Mouse (Mus musculus): ENCODE results near the gene Spi1. TPM values are rescaled to one million over a fixed set of nuclear protein-coding genes. Genes with fewer than 3 reads are reported as not detected.

Gene Spi1
- 100 to 1,000 TPM; 114 to 122 TPM for total RNA-seq (2023)

GRCm38 (mm10) chr2:91081775-91082695 is at the start of gene Spi1:
Gene Spi1, plus strand, starts transcription at chr2:91082390.

DNA sequence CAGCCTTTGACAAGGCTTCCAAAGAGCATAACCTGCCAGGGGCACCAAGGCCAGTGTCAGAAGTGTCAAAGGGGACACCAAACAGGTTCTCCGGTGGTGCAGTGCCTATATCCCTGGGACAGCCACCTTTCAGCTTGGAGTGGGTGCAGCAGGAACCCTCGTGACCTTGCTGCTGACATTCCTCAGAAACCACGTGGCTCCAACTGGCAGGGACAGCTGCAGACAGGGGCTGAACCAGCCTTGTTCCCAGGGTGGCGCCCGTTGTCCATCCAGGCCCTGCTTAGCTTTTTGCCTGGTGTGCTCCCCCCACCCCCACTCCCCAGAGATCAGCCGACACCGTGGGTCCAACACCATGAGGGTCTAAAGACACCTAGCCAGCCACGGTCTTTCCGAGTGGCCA is 46.8 kb upstream of the Spi1 start, which contains the start of gene Rapsn:
Gene Rapsn, plus strand, starts transcription at position 236 of the 400 bp plus-strand sequence.

GRCm38 (mm10) chr2:91053934-91054382 is 28.2 kb upstream of the Spi1 start, which contains the start of gene Psmc3:
Gene Psmc3, plus strand, starts transcription at chr2:91054009.

DNA sequence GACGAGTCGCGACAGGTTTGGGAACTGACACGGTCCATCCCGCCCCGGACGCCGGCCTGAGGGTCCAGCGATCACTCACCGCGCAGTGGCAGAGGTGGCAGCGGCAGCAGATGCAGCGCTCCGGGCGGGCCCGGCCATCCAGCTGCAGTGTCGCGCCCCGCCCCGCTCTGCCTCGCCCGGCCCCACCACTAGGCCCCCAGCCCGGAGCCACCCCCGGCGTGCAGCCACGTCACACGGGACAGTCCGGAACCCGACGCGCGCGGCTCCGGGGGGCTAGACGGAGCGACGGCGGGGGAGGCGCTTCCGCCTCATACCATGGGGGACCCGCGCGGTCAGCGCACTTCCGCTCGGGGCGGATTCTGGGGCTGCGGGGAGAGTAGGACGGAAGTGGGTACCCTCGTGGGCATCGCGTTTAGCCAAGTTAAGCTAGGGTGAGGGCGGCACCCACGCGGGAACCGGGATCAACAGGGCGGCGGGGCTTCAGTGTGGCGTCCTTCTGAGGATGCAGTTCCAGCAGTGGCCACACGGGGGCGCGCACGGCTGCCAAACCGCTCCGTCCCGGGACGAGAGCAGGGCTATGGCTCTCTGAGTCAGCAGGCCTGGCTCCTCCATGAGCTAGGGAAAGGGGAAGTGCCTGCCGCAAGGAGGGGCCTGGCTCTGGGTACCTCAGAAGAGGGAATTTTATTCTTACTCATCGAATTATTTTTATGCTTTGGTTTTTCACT is 12.0 kb upstream of the Spi1 start, which contains the start of gene Slc39a13:
Gene Slc39a13, minus strand, starts transcription at position 342 of the 725 bp plus-strand sequence.

DNA sequence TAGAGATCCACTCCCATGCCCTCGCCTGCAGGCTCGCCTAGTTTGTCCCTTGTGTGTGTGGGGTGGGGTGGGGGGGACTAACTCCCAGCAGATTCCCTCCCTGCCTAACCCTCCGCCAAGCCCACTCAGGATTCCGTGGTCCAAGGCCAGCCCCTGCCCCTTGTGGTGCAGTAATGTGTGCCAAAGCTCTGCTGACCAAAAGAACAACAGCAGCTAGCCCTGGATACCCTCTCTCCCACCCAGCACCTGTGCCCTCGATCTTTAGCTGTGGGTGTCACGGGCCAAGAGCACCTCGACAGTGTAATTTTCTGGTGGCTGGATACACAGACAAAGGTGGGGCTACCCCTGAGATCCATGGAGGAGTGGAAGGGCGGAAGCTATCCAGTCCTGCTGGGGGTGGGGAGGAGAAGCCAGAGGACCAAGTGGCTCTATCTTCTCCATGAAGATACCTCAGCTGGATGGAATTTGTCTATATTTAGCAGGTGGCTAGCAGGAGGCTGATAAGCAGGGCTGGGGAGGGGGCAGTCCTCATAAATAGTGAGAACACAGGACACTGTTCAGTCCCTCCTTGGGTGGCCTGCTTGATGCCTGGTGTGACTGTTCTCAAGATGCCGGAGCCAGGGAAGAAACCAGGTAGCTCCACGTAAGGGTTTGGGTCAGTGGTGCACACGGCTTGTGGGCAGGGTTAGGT is 35.5 kb downstream of the Spi1 start, which contains the start of gene Mybpc3:
Gene Mybpc3, plus strand, starts transcription at position 560 of the 691 bp plus-strand sequence.

Other genes with a start within 250 kb of the Spi1 start
- 100 to 1,000 TPM; 106 to 107 TPM for gene Mtch2, start 235.2 kb upstream of the Spi1 start, total RNA-seq (2023)
- gene C1qtnf4, start 196.5 kb upstream of the Spi1 start, total RNA-seq (2023), result not detected
- gene Kbtbd4, start 177.7 kb upstream of the Spi1 start, total RNA-seq (2023), result 10 to 100 TPM; 27.7 to 31.1 TPM
- 100 to 1,000 TPM; 142 to 154 TPM for gene Ndufs3, start 177.6 kb upstream of the Spi1 start, total RNA-seq (2023)
- 100 to 1,000 TPM in 1 of 2 experiments, 10 to 100 TPM in 1; 97.6 to 115 TPM for gene Celf1, start 142.0 kb upstream of the Spi1 start, total RNA-seq (2023)
- gene Rapsn, start 46.8 kb upstream of the Spi1 start, total RNA-seq (2023), result under 1 TPM in 1 of 2 experiments, not detected in 1; 0.50 TPM
- gene Psmc3, start 28.4 kb upstream of the Spi1 start, total RNA-seq (2023), result 100 to 1,000 TPM; 106 to 137 TPM
- gene Slc39a13, start 12.0 kb upstream of the Spi1 start, total RNA-seq (2023), result 10 to 100 TPM; 22.8 to 29.1 TPM
- 1 to 10 TPM in 1 of 2 experiments, under 1 TPM in 1; 0.98 to 1.4 TPM for gene Mybpc3, start 35.8 kb downstream of the Spi1 start, total RNA-seq (2023)
- 100 to 1,000 TPM; 123 to 125 TPM for gene Madd, start 101.4 kb downstream of the Spi1 start, total RNA-seq (2023)
- gene Nr1h3, start 120.4 kb downstream of the Spi1 start, total RNA-seq (2023), result 1 to 10 TPM in 1 of 2 experiments, under 1 TPM in 1; 0.93 to 2.6 TPM
- gene Acp2, start 120.5 kb downstream of the Spi1 start, total RNA-seq (2023), result 1 to 10 TPM; 4.5 to 5.1 TPM
- gene Ddb2, start 154.6 kb downstream of the Spi1 start, total RNA-seq (2023), result 10 to 100 TPM; 43.1 to 48.0 TPM
- gene Pacsin3, start 173.6 kb downstream of the Spi1 start, total RNA-seq (2023), result 1 to 10 TPM in 1 of 2 experiments, not detected in 1; 1.9 TPM
- gene Arfgap2, start 182.6 kb downstream of the Spi1 start, total RNA-seq (2023), result 100 to 1,000 TPM; 141 to 161 TPM